Mouse (Mus musculus) heart, adult 2 months (tissue): ENCODE data around the gene Slc38a10. TPM values are rescaled to one million over a fixed set of nuclear protein-coding genes. Genes with fewer than 3 reads are reported as not detected.

Experiments
- DNase-seq, 2 experiments: peaks; one replicate each; pipeline ENCODE4 v3.0.0; 2021
- H3K27ac ChIP-seq: fragments of 200-600 bp; 2 replicates; pipeline ENCODE4 v1.8.1; 2022
- H3K27me3 ChIP-seq: fragments of 200-500 bp; 2 replicates; pipeline ENCODE4 v1.6.1; 2012; ENCODE audit warnings: mild to moderate bottlenecking, low read length, inconsistent platforms, mixed read lengths; ENCODE audit not compliant: control insufficient read depth, insufficient read depth
- H3K36me3 ChIP-seq: fragments of 200-500 bp; 2 replicates; pipeline ENCODE4 v1.6.1; 2012; ENCODE audit warnings: low read length, inconsistent platforms; ENCODE audit not compliant: control insufficient read depth, insufficient read depth
- H3K4me1 ChIP-seq: fragments of 200-500 bp; 2 replicates; pipeline ENCODE4 v1.6.1; 2011; ENCODE audit warnings: low read length; ENCODE audit not compliant: control insufficient read depth, insufficient read depth
- H3K4me3 ChIP-seq: fragments of 200-600 bp; 2 replicates; pipeline ENCODE4 v1.8.1; 2022
- H3K79me2 ChIP-seq: fragments of 200-500 bp; replicated peaks from 2 replicates; pipeline ENCODE4 v1.6.1; 2012; ENCODE audit warnings: mild to moderate bottlenecking, inconsistent platforms, low read length, moderate library complexity, mixed read lengths; ENCODE audit not compliant: control insufficient read depth, insufficient read depth
- H3K9ac ChIP-seq: fragments of 200-500 bp; 2 replicates; pipeline ENCODE4 v1.6.1; 2012; ENCODE audit warnings: low read depth, mild to moderate bottlenecking, control low read depth, inconsistent platforms, low read length, mixed read lengths
- CTCF ChIP-seq: fragments of 200-600 bp; IDR thresholded peaks from 2 replicates; pipeline ENCODE4 v1.8.1; 2022; ENCODE audit warnings: antibody characterized with exemption, mild to moderate bottlenecking, moderate library complexity
- EP300 ChIP-seq: fragments of 200-500 bp; IDR thresholded peaks from 2 replicates; pipeline ENCODE4 v1.6.1; 2011; ENCODE audit warnings: low read depth, low read length, control low read depth; ENCODE audit not compliant: insufficient read depth
- POLR2A ChIP-seq: fragments of 200-500 bp; IDR thresholded peaks from 2 replicates; pipeline ENCODE4 v1.6.1; 2011; ENCODE audit warnings: mild to moderate bottlenecking, low read depth, low read length, control low read depth; ENCODE audit not compliant: insufficient read depth
- WGBS: fragments of 180-500 bp; shearing (Covaris S2); methylation state at CpG from one replicate; pipeline ENCODE4 v1.1.7; 2018; 5-methylcytosine and 5-hydroxymethylcytosine counted together
- intact Hi-C: fragments of 180-260 bp; cut with DNase I; formaldehyde crosslinking; loops from one replicate; pipeline ENCODE4 v1.15.1; 2025
- polyA plus RNA-seq: library from polyadenylated mRNA; depleted of rRNA; stranded (reverse); fragments of >200 nt; gene quantifications from 2 replicates; pipeline ENCODE4 v1.2.3, GENCODE M21; 2012
- total RNA-seq, 2 experiments: library from RNA; stranded (reverse); gene quantifications; 2 replicates each; pipeline ENCODE4 v1.2.3; 2021

Slc38a10 gene
- total and polyA plus RNA-seq, 3 experiments: 83.1 to 89.6 (median 84.5) TPM

DNA sequence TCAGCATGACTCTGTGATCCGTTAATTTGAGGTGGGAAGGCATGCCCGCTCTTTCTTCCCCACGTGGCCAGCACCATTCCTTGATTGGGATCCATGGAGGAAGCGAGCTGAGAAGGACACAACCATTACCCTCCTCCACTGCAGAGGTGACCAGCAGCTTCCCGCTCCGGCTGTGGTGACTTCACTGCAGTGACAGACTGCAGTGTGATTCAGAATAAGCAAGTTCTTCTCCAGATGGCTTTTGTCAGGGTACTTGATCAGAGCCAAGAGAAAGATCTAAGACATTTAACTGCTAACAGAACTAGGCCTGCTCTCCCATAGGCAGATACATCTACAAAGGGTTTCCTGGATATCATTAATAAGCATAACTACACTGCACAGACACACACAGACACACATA is 70.9 kb downstream of the Slc38a10 start:
- Histone ChIP-seq H3K27ac (no peak overlapping the region), H3K4me3 (no peak overlapping the region), H3K4me1 (no peaks in the 10 kb centered on the region), H3K9ac (no peak overlapping the region), H3K79me2 (no peaks in the 10 kb centered on the region), H3K36me3 (no peaks in the 10 kb centered on the region), H3K27me3 (no peaks in the 10 kb centered on the region)
- no peak for DNase-seq
- intact Hi-C loops: no loop called here
- TF ChIP-seq POLR2A: no peak
- TF ChIP-seq CTCF: no peak
- no peak for TF ChIP-seq EP300
- WGBS: 81% methylated on average over 6 of the region's 6 CpGs

GRCm38 (mm10) chr11:120076191-120076590 is 75.0 kb downstream of the Slc38a10 start:
- no peak for DNase-seq
- Histone ChIP-seq H3K36me3 (no peaks in the 10 kb centered on the region), H3K4me3 (no peak overlapping the region), H3K4me1 (no peaks in the 10 kb centered on the region), H3K27ac (no peak overlapping the region), H3K79me2 (no peaks in the 10 kb centered on the region), H3K9ac (no peak overlapping the region), H3K27me3 (no peaks in the 10 kb centered on the region)
- TF ChIP-seq POLR2A: no peak
- TF ChIP-seq EP300: no peak
- TF ChIP-seq CTCF: no peak
- WGBS: 73% methylated on average over 3 of the region's 3 CpGs
- intact Hi-C loops: no loop called here

DNA sequence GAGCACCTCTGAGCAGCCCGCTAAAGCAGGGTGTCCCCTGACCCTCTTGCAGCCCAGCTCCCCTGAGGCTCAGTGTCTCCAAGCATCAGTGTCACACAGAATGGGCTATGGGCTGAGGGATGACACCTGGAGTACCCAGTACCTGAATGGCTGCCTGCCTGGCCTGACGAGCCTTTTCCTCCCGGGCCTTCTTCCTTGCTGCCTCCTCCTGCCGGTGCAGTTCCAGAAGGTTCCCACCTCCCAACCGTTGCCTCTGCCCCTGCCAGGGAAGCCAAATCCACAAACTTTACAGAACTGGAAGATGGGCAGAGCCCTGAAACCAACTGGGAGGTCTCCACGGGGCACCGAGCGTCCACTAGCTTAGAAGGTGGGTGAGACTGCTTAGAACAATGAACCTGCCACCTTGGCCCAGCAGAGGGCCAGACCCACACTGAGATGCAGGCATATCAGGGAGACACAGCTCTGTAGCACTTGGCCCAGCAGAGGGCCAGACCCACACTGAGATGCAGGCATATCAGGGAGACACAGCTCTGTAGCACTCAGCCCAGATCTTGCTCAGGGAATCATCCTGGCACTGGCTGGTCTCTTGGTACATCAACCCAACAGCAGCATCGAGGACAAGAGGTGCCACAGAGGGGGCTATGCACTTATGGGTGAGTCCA is 78.0 kb downstream of the Slc38a10 start:
- Histone ChIP-seq H3K79me2 (no peaks in the 10 kb centered on the region), H3K4me1 (no peaks in the 10 kb centered on the region), H3K9ac (no peak overlapping the region), H3K27me3 (no peaks in the 10 kb centered on the region), H3K27ac (no peak overlapping the region), H3K4me3 (no peak overlapping the region), H3K36me3 (no peaks in the 10 kb centered on the region)
- 87% methylated on average over 9 of the region's 9 CpGs for WGBS
- TF ChIP-seq CTCF (no peak), EP300 (no peak), POLR2A (no peak)
- no peak for DNase-seq
- intact Hi-C loops: no loop called here

GRCm38 (mm10) chr11:120071731-120072320 is 79.3 kb downstream of the Slc38a10 start:
- H3K27me3 ChIP-seq: no peaks in the 10 kb centered on the region
- H3K27ac ChIP-seq: no peak overlapping the region
- no peak overlapping the region for H3K9ac ChIP-seq
- no peak overlapping the region for H3K4me3 ChIP-seq
- TF ChIP-seq EP300 (no peak), CTCF (no peak), POLR2A (no peak)
- 88% methylated on average over 7 of the region's 7 CpGs for WGBS
- H3K4me1 ChIP-seq: no peaks in the 10 kb centered on the region
- intact Hi-C loops: no loop called here
- no peak for DNase-seq
- no peaks in the 10 kb centered on the region for H3K79me2 ChIP-seq
- no peaks in the 10 kb centered on the region for H3K36me3 ChIP-seq

DNA sequence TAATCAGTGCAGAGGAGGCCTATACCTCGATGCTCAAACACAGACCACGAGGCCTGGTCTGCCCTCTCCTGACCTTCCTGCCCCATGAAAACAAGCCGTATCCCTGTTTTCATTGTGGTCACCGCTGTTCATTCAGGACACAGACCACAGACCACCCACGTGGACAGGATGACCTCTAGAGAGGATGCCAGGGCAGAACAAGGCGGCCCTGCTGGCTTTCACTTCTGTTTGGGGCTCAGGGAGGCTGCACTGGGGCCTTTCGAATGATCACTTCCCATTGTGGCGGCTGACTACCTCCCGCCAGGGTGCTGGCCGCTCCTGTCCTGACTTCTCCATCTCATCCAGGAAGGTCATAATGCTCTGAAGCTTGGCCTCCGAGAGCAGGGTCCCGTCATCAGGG is 80.1 kb downstream of the Slc38a10 start:
- Histone ChIP-seq H3K4me1 (no peaks in the 10 kb centered on the region), H3K36me3 (no peaks in the 10 kb centered on the region), H3K4me3 (no peak overlapping the region), H3K27ac (no peak overlapping the region), H3K9ac (no peak overlapping the region), H3K79me2 (no peaks in the 10 kb centered on the region), H3K27me3 (no peaks in the 10 kb centered on the region)
- DNase-seq: no peak
- 66% methylated on average over 12 of the region's 12 CpGs for WGBS
- intact Hi-C loops: no loop called here
- TF ChIP-seq POLR2A (no peak), EP300 (no peak), CTCF (no peak)

DNA sequence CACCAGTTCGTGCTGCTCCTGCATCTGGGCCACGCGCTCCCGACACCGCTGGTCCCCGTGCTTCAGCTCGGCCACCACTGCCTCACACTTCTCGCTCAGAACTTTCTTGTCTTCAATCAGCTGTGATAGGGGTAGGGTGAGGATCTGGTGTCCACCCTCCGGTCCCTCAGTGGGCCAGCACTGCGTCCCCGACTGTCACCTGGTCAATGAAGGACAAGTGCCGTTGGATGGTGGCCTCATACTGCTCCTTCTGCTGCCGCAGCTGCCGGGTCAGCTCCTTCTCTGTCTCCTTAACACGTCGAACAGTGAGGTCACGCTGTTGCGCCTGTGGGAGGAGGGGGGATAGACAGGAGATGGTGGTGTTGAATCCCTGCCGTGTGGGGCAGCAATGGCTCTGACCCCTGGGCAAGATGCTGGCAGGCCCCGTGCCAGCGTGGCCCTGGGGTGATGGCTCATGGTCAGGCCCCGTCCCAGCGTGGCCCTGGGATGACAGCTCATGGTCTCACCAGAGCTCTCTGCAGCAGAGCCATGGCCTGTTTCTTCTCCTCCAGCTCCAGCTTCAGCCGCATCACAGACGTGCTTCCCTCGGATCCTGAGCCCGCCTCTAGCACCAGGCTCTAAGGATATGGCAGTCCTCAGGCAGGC is 80.7 kb downstream of the Slc38a10 start:
- Histone ChIP-seq H3K4me1 (no peaks in the 10 kb centered on the region), H3K9ac (no peak overlapping the region), H3K27me3 (no peaks in the 10 kb centered on the region), H3K36me3 (no peaks in the 10 kb centered on the region), H3K27ac (no peak overlapping the region), H3K79me2 (no peaks in the 10 kb centered on the region), H3K4me3 (no peak overlapping the region)
- WGBS: 93% methylated on average over 27 of the region's 27 CpGs
- TF ChIP-seq CTCF (no peak), EP300 (no peak), POLR2A (no peak)
- DNase-seq: no peak
- intact Hi-C loops: no loop called here
